ENCODE assay signal across 13 mouse cellular contexts in the genomic region with DNA sequence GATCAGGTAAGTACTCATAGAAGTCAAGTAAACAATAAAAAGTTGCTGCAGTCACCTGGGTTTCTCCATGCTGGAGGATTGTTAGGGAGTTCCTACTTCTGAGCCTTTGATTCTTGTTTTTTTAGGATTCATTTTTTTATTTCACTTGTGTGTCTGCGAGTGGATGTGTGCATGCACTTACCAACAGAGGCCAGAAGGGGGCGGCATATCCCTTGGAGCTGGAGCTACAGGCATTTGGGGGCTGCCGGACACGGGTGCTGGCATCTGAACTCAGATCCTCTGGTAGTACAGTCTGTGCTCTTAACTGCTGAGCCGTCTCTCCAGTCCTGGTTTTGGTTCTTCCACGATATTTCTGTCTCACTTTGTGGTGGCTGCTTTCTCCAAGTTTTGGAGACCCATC. TPM values are rescaled to one million over a fixed set of nuclear protein-coding genes. Genes with fewer than 3 reads are reported as not detected.
A peak's percentile ranks its signal among the peaks of the same experiment; 100 is the strongest.
DNase-seq lines count a peak whose midpoint lies in the region; ATAC-seq lines count a peak whose summit lies in the region.
"Had no signal": no experiment of that assay in that cellular context is flagged by ENCODE, and none has a peak within 500 bp of the region (broad histone marks: within the 10 kb centered on the region; RNA-seq: fewer than 3 reads in every experiment).

No protein-coding gene starts in this region.

- H3K4me3 ChIP-seq in hindbrain, embryonic 11.5 days (ENCODE audit: low read depth, low read length) = no peak overlapping the region
- no peak overlapping the region for H3K4me3 ChIP-seq in hindbrain, embryonic 14.5 days (replicated peaks; ENCODE audit: low read length)
- no peak overlapping the region for H3K4me3 ChIP-seq in embryonic facial prominence, embryonic 10.5 days

- H3K4me1 ChIP-seq in hindbrain, embryonic 11.5 days (replicated peaks; ENCODE audit: control insufficient read depth, insufficient read depth, low read length) = no peaks in the 10 kb centered on the region
- no peaks in the 10 kb centered on the region for H3K4me1 ChIP-seq in hindbrain, embryonic 14.5 days (replicated peaks; ENCODE audit: control insufficient read depth, insufficient read depth, low read length)
- peaks cover 3% of the 10 kb centered on the region; the same call in 1 of the 2 replicates for H3K4me1 ChIP-seq in embryonic facial prominence, embryonic 10.5 days

- peak; percentile 37 for DNase-seq in hindbrain, embryonic 11.5 days (ENCODE audit: low spot score)
- no peak for DNase-seq in hindbrain, embryonic 14.5 days (ENCODE audit: low spot score)
- peak; percentile 31 for DNase-seq in right cerebral cortex, postnatal 4 days
- no peak for DNase-seq in right cerebral cortex, adult 18-20 months
- peak; percentile 37 for DNase-seq in embryonic facial prominence, embryonic 10.5 days (ENCODE audit: low spot score)
- no peak for DNase-seq in urinary bladder, postnatal 25 days (ENCODE audit: low spot score)
- DNase-seq in thymus, postnatal 36 days = no peak
- DNase-seq in left cerebral cortex, postnatal 36 days (ENCODE audit: low spot score in 2 of 2) = no peak
- DNase-seq: cerebellum, adult 9-11 months; lung, postnatal 10 days had no signal

- no peaks in the 10 kb centered on the region for H3K9me3 ChIP-seq in hindbrain, embryonic 11.5 days (ENCODE audit: control insufficient read depth, low read length)
- H3K9me3 ChIP-seq in hindbrain, embryonic 14.5 days (ENCODE audit: control insufficient read depth, low read length) = no peaks in the 10 kb centered on the region
- no peaks in the 10 kb centered on the region for H3K9me3 ChIP-seq in embryonic facial prominence, embryonic 10.5 days

- H3K36me3 ChIP-seq in hindbrain, embryonic 11.5 days (ENCODE audit: control insufficient read depth, insufficient read depth, low read length) = no peaks in the 10 kb centered on the region
- no peaks in the 10 kb centered on the region for H3K36me3 ChIP-seq in hindbrain, embryonic 14.5 days (replicated peaks; ENCODE audit: control insufficient read depth, insufficient read depth)
- no peaks in the 10 kb centered on the region for H3K36me3 ChIP-seq in embryonic facial prominence, embryonic 10.5 days (replicated peaks)

- intact Hi-C loops in left cerebral cortex, postnatal 36 days (cut with DNase I) = no loop called here

- WGBS in hindbrain, embryonic 11.5 days = 67% methylated on average over 6 of the region's 6 CpGs
- WGBS in hindbrain, embryonic 14.5 days = 62% methylated on average over 6 of the region's 6 CpGs
- WGBS in embryonic facial prominence, embryonic 10.5 days = 66% methylated on average over 6 of the region's 6 CpGs

- no peaks in the 10 kb centered on the region for H3K27me3 ChIP-seq in hindbrain, embryonic 11.5 days (ENCODE audit: control insufficient read depth, insufficient read depth, low read length)
- H3K27me3 ChIP-seq in hindbrain, embryonic 14.5 days (ENCODE audit: control insufficient read depth, insufficient read depth, low read length) = no peaks in the 10 kb centered on the region
- H3K27me3 ChIP-seq in embryonic facial prominence, embryonic 10.5 days (replicated peaks; ENCODE audit: low read depth, poor library complexity, severe bottlenecking) = no peaks in the 10 kb centered on the region

- H3K4me2 ChIP-seq in hindbrain, embryonic 11.5 days (replicated peaks; ENCODE audit: low read depth, low read length) = no peak overlapping the region
- no peak overlapping the region for H3K4me2 ChIP-seq in hindbrain, embryonic 14.5 days (replicated peaks)

- ATAC-seq in hindbrain, embryonic 11.5 days (ENCODE audit: low FRiP score) = no peak
- ATAC-seq in hindbrain, embryonic 14.5 days (ENCODE audit: low FRiP score) = no peak

- no peak overlapping the region for H3K27ac ChIP-seq in hindbrain, embryonic 11.5 days (ENCODE audit: low read depth, low read length)
- no peak overlapping the region for H3K27ac ChIP-seq in hindbrain, embryonic 14.5 days
- H3K27ac ChIP-seq in embryonic facial prominence, embryonic 10.5 days (replicated peaks) = no peak overlapping the region

- H3K9ac ChIP-seq in hindbrain, embryonic 11.5 days (ENCODE audit: low read depth, low read length) = no peak overlapping the region
- no peak overlapping the region for H3K9ac ChIP-seq in hindbrain, embryonic 14.5 days

RNA-seq across cellular contexts. Expression of gene Nptx2, which starts 31.0 kb away (rescaled TPM):
- 2.4 and 2.6 TPM in 2 replicates for polyA plus RNA-seq in hindbrain, embryonic 11.5 days (2014; fragmentation: Nextera tagmentation; extraction: Ambion mirVana)
- polyA plus RNA-seq in hindbrain, embryonic 14.5 days (2014; fragmentation: Nextera tagmentation; extraction: Ambion mirVana) = 8.1 and 9.3 TPM in 2 replicates
- 0.77 and 1.1 TPM in 2 replicates for polyA plus RNA-seq in embryonic facial prominence, embryonic 10.5 days (2016; fragmentation: Nextera tagmentation; extraction: Ambion mirVana)
- total RNA-seq in left cerebral cortex, postnatal 36 days (2021) = 100 to 1,000 TPM; 101 to 102 TPM
- total RNA-seq: gastrocnemius, adult 18-20 months; hematopoietic stem cell, adult 5-6 weeks; neutrophil, adult 5-6 weeks had no signal

Comparison
In these comparisons a context has a peak if more than half of its experiments do, and no peak if none do; other contexts are left out.
1. DNase-seq: peak in hindbrain, embryonic 11.5 days (single experiment), right cerebral cortex, postnatal 4 days (single experiment) and embryonic facial prominence, embryonic 10.5 days (single experiment); none in hindbrain, embryonic 14.5 days (single experiment), right cerebral cortex, adult 18-20 months (single experiment), urinary bladder, postnatal 25 days (single experiment), thymus, postnatal 36 days (0 of 2) and left cerebral cortex, postnatal 36 days (0 of 2).